Mouse (Mus musculus): Measurements from ENCODE around the gene 1700109H08Rik. TPM values are rescaled to one million over a fixed set of nuclear protein-coding genes. Genes with fewer than 3 reads are reported as not detected.

Gene 1700109H08Rik
- polyA plus RNA-seq (2014; fragmentation: Illumina TruSeq; extraction: RNeasy Lipid Tissue Mini Kit (QIAGEN cat#74804); ENCODE audit: low read depth, low replicate concordance) = 3.7 TPM

GRCm38 (mm10) chr5:3571266-3571665 lies at the start of gene 1700109H08Rik:
TSS of gene 1700109H08Rik (plus strand) at chr5:3571566.

GRCm38 (mm10) chr5:3543629-3544479 lies 27.5 kb upstream of the 1700109H08Rik start, which contains the start of gene Fam133b:
TSS of gene Fam133b (plus strand) at chr5:3543833.

GRCm38 (mm10) chr5:3595693-3596398 lies 24.5 kb downstream of the 1700109H08Rik start, which contains the start of gene Pex1:
TSS of gene Pex1 (plus strand) at chr5:3596066.

GRCm38 (mm10) chr5:3596399-3596766 lies 25.0 kb downstream of the 1700109H08Rik start, which contains the start of gene Rbm48:
TSS of gene Rbm48 (minus strand) at chr5:3596585.

Other genes starting within 250 kb of the 1700109H08Rik start
- 3.7 TPM for gene Cdk6, start 230.1 kb upstream of the 1700109H08Rik start, polyA plus RNA-seq (2014; fragmentation: Illumina TruSeq; extraction: RNeasy Lipid Tissue Mini Kit (QIAGEN cat#74804); ENCODE audit: low read depth, low replicate concordance)
- 11.7 TPM for gene Fam133b, start 27.7 kb upstream of the 1700109H08Rik start, polyA plus RNA-seq (2014; fragmentation: Illumina TruSeq; extraction: RNeasy Lipid Tissue Mini Kit (QIAGEN cat#74804); ENCODE audit: low read depth, low replicate concordance)
- 15.8 TPM for gene Pex1, start 24.5 kb downstream of the 1700109H08Rik start, polyA plus RNA-seq (2014; fragmentation: Illumina TruSeq; extraction: RNeasy Lipid Tissue Mini Kit (QIAGEN cat#74804); ENCODE audit: low read depth, low replicate concordance)
- 6.6 TPM for gene Rbm48, start 25.0 kb downstream of the 1700109H08Rik start, polyA plus RNA-seq (2014; fragmentation: Illumina TruSeq; extraction: RNeasy Lipid Tissue Mini Kit (QIAGEN cat#74804); ENCODE audit: low read depth, low replicate concordance)
- gene Tmbim7, start 79.6 kb downstream of the 1700109H08Rik start, polyA plus RNA-seq (2014; fragmentation: Illumina TruSeq; extraction: RNeasy Lipid Tissue Mini Kit (QIAGEN cat#74804); ENCODE audit: low read depth, low replicate concordance) = not detected
- gene Gatad1, start 85.6 kb downstream of the 1700109H08Rik start, polyA plus RNA-seq (2014; fragmentation: Illumina TruSeq; extraction: RNeasy Lipid Tissue Mini Kit (QIAGEN cat#74804); ENCODE audit: low read depth, low replicate concordance) = 103 TPM
- gene Ankib1, start 231.4 kb downstream of the 1700109H08Rik start, polyA plus RNA-seq (2014; fragmentation: Illumina TruSeq; extraction: RNeasy Lipid Tissue Mini Kit (QIAGEN cat#74804); ENCODE audit: low read depth, low replicate concordance) = 8.7 TPM
- gene Krit1, start 231.6 kb downstream of the 1700109H08Rik start, polyA plus RNA-seq (2014; fragmentation: Illumina TruSeq; extraction: RNeasy Lipid Tissue Mini Kit (QIAGEN cat#74804); ENCODE audit: low read depth, low replicate concordance) = 33.8 TPM

Measured in heart, adult 10 weeks (tissue).